Mouse (Mus musculus): Measurements from ENCODE around the gene Agtr1a. TPM values are rescaled to one million over a fixed set of nuclear protein-coding genes. Genes with fewer than 3 reads are reported as not detected.

The Agtr1a gene
- polyA plus RNA-seq, 1 experiment from 2014 or later = 3.4 TPM

DNA sequence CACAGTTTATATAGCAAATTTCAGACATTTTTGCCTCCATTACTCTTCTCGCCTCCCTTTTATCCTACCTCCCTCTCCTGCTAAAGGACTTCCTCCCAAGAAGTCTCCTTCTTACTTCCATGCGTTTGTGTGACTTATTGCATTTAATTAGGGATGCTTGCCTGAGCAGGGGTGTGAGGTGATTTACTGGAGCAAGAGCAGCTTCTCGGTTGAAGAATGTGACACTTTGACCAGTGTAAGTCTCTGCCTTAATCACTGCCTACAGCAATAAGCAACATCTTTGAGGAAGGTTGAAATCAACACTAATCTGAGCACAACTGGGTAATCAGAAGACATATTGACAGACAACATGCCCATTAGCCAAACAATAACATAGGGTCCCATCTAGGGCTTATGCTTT lies 67.6 kb downstream of the Agtr1a start:
- no peaks in the 10 kb centered on the region for H3K9me3 ChIP-seq (replicated peaks; ENCODE audit: control insufficient read depth, low read length)
- no peak overlapping the region for H3K9ac ChIP-seq (replicated peaks; ENCODE audit: low read length)
- no peak overlapping the region for H3K27ac ChIP-seq (replicated peaks; ENCODE audit: low read depth, low read length)
- H3K4me2 ChIP-seq (ENCODE audit: low read depth, low read length) = no peak overlapping the region
- H3K27me3 ChIP-seq (ENCODE audit: control insufficient read depth, insufficient read depth, low read length) = no peaks in the 10 kb centered on the region
- no peaks in the 10 kb centered on the region for H3K36me3 ChIP-seq (replicated peaks; ENCODE audit: control insufficient read depth, insufficient read depth, low read depth, low read length)
- ATAC-seq (replicated peaks; ENCODE audit: insufficient number of reproducible peaks, low FRiP score, low TSS enrichment, low read depth) (no peak), DNase-seq (ENCODE audit: low spot score) (no peak)
- no peaks in the 10 kb centered on the region for H3K4me1 ChIP-seq (ENCODE audit: control insufficient read depth, insufficient read depth, low read length)
- 62% methylated on average over 3 of the region's 3 CpGs for WGBS
- no peak overlapping the region for H3K4me3 ChIP-seq (ENCODE audit: low read depth, low read length)

DNA sequence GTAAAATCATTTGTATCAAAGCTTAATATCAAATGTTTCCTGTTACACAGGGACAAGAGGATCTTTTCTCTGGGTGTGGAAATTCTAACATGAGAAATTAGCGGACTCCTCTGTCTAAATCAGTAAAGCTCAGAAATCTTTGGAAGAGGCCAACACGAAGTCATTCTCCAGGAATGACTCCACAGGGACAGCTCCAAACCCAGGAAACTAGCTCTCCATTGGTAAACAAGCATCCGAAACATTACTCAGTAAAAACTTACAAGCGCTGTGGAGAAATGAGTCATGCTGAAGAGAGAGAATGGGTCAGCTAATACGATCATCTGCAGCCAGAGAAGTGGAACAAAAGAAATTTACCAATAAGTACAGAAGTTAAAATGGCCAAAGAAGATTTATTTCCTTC lies 82.4 kb downstream of the Agtr1a start:
- no peaks in the 10 kb centered on the region for H3K4me1 ChIP-seq (ENCODE audit: control insufficient read depth, insufficient read depth, low read length)
- no peaks in the 10 kb centered on the region for H3K36me3 ChIP-seq (replicated peaks; ENCODE audit: control insufficient read depth, insufficient read depth, low read depth, low read length)
- H3K9ac ChIP-seq (replicated peaks; ENCODE audit: low read length) = no peak overlapping the region
- ATAC-seq (replicated peaks; ENCODE audit: insufficient number of reproducible peaks, low FRiP score, low TSS enrichment, low read depth) = no peak
- no peaks in the 10 kb centered on the region for H3K9me3 ChIP-seq (replicated peaks; ENCODE audit: control insufficient read depth, low read length)
- 88% methylated on average over 5 of the region's 5 CpGs for WGBS
- no peaks in the 10 kb centered on the region for H3K27me3 ChIP-seq (ENCODE audit: control insufficient read depth, insufficient read depth, low read length)
- no peak overlapping the region for H3K27ac ChIP-seq (replicated peaks; ENCODE audit: low read depth, low read length)
- DNase-seq (ENCODE audit: low spot score) = no peak
- H3K4me2 ChIP-seq (ENCODE audit: low read depth, low read length) = no peak overlapping the region
- no peak overlapping the region for H3K4me3 ChIP-seq (ENCODE audit: low read depth, low read length)

DNA sequence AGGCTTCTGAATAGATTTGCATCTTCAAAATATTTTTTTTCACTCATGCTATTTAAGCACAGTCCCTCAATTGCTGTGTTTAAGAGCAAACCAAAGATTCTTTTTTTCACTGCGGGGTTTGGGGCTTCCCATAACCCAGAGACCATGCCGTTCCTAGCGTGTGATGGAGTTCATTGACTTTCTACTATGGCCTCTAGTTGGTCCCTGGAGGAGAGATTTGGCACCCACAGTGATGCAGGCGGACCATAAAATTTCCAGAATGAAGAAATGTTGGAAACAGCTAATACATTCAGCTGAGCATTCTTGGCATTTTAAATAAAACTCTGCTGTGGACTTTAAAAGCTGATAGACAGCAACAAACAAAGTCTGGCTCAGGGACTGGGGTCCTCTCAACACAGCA lies 90.8 kb downstream of the Agtr1a start:
- Histone ChIP-seq H3K9ac (replicated peaks; ENCODE audit: low read length) (no peak overlapping the region), H3K4me2 (ENCODE audit: low read depth, low read length) (no peak overlapping the region), H3K27me3 (ENCODE audit: control insufficient read depth, insufficient read depth, low read length) (no peaks in the 10 kb centered on the region), H3K9me3 (replicated peaks; ENCODE audit: control insufficient read depth, low read length) (no peaks in the 10 kb centered on the region), H3K36me3 (replicated peaks; ENCODE audit: control insufficient read depth, insufficient read depth, low read depth, low read length) (no peaks in the 10 kb centered on the region), H3K4me3 (ENCODE audit: low read depth, low read length) (no peak overlapping the region), H3K4me1 (ENCODE audit: control insufficient read depth, insufficient read depth, low read length) (no peaks in the 10 kb centered on the region), H3K27ac (replicated peaks; ENCODE audit: low read depth, low read length) (no peak overlapping the region)
- DNase-seq (ENCODE audit: low spot score) (no peak), ATAC-seq (replicated peaks; ENCODE audit: insufficient number of reproducible peaks, low FRiP score, low TSS enrichment, low read depth) (no peak)
- 86% methylated on average over 4 of the region's 4 CpGs for WGBS

DNA sequence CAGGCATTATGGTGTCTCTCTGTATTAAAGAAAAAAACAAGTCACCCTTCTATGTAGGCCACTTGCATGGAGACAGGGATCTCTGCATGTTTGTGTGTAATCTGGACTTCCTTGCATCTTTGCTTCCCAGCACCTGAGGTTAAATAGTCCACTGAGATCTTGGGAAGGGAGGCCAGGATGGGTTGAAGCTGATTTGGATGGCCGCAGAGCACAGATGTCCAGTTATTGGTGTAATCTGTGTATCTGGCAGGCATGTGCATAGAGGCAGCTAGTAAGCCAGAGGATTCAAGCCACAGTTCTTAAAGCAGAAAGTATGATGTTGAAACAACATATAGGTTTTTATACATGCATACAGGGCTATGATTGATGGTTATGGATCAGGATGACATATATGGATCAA lies 91.2 kb downstream of the Agtr1a start:
- Histone ChIP-seq H3K27me3 (ENCODE audit: control insufficient read depth, insufficient read depth, low read length) (no peaks in the 10 kb centered on the region), H3K4me1 (ENCODE audit: control insufficient read depth, insufficient read depth, low read length) (no peaks in the 10 kb centered on the region), H3K9ac (replicated peaks; ENCODE audit: low read length) (no peak overlapping the region), H3K4me3 (ENCODE audit: low read depth, low read length) (no peak overlapping the region), H3K4me2 (ENCODE audit: low read depth, low read length) (no peak overlapping the region), H3K36me3 (replicated peaks; ENCODE audit: control insufficient read depth, insufficient read depth, low read depth, low read length) (no peaks in the 10 kb centered on the region), H3K27ac (replicated peaks; ENCODE audit: low read depth, low read length) (no peak overlapping the region), H3K9me3 (replicated peaks; ENCODE audit: control insufficient read depth, low read length) (no peaks in the 10 kb centered on the region)
- 97% methylated on average over 1 of the region's 1 CpGs for WGBS
- no peak for DNase-seq (ENCODE audit: low spot score)
- ATAC-seq (replicated peaks; ENCODE audit: insufficient number of reproducible peaks, low FRiP score, low TSS enrichment, low read depth) = no peak

Other genes starting within 250 kb of the Agtr1a start
- 9.8 and 10.3 TPM in 2 replicates for gene Mboat1, start 200.0 kb upstream of the Agtr1a start, polyA plus RNA-seq (2014; fragmentation: Nextera tagmentation; extraction: Ambion mirVana)
- 238 and 249 TPM in 2 replicates for gene Uqcrfs1, start 208.9 kb downstream of the Agtr1a start, polyA plus RNA-seq (2014; fragmentation: Nextera tagmentation; extraction: Ambion mirVana)

All from embryonic facial prominence, embryonic 11.5 days (tissue).